In the genomic region with DNA sequence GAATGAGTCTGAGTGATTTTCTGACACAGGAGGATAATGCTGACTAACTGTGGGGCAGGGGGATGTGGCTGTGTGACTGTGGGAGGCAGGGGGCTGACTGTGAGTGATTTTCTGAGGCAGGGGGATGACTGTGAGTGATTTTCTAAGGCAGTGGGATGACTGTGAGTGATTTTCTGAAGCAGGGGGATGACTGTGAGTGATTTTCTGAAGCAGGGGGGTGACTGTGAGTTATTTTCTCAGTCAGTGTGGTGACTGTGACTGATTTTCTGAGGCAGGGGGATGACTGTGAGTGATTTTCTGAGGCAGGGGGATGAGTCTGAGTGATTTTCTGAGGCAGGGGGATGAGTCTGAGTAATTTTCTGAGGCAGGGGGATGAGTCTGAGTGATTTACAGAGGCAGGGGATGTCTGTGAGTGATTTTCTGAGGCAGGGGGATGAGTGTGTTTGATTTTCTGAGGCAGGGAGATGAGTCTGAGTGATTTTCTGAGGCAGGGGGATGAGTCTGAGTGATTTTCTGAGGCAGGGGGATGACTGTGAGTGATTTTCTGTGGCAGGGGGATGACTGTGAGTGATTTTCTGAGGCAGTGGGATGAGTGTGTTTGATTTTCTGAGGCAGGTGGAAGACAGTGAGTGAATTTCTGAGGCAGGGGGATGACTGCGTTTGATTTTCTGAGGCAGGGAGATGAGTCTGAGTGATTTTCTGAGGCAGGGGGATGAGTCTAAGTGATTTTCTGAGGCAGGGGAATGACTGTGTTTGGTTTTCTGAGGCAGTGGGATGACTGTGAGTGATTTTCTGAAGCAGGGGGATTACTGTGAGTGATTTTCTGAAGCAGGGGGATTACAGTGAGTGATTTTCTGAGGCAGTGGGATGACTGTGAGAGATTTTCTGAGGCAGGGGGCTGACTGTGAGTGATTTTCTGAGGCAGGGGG, we compare ENCODE assay signal across 8 mouse cellular contexts. TPM values are rescaled to one million over a fixed set of nuclear protein-coding genes. Genes with fewer than 3 reads are reported as not detected.
DNase-seq lines count a peak whose midpoint lies in the region; ATAC-seq lines count a peak whose summit lies in the region.
"Not testable (repeated sequence)": the region's sequence is repeated elsewhere in the genome, so short reads cannot be mapped to it uniquely, and the experiment has no call there.

No protein-coding gene starts in this region.

- not testable (repeated sequence) for H3K4me2 ChIP-seq in forebrain, embryonic 16.5 days (ENCODE audit: low read length); lung, embryonic 16.5 days (ENCODE audit: low read depth, low read length); neural tube, embryonic 12.5 days (replicated peaks)

- not testable (repeated sequence) for H3K9ac ChIP-seq in forebrain, embryonic 16.5 days (replicated peaks; ENCODE audit: low read depth, low read length); lung, embryonic 16.5 days (ENCODE audit: low read length); neural tube, embryonic 12.5 days

- peak; percentile 63 for ATAC-seq in common myeloid progenitor, adult 5-6 weeks (replicated peaks; ENCODE audit: low read depth, poor library complexity, severe bottlenecking)
- ATAC-seq in forebrain, embryonic 16.5 days: peak; percentile 45; the same call in 1 of the 2 replicates
- peak; percentile 73 to 81 for ATAC-seq in hematopoietic stem cell, adult 5-6 weeks (replicated peaks in 1 of 2; ENCODE audit: insufficient read depth in 1 of 2, low FRiP score in 2 of 2, low TSS enrichment in 1 of 2, low read depth in 1 of 2, poor library complexity in 2 of 2, severe bottlenecking in 2 of 2)
- peak; percentile 67 for ATAC-seq in lung, embryonic 16.5 days (ENCODE audit: low read depth)
- peak; percentile 68; the same call in 1 of the 2 replicates for ATAC-seq in neural tube, embryonic 12.5 days (ENCODE audit: low FRiP score, low read depth)

- WGBS in forebrain, embryonic 16.5 days: 23% methylated on average over 1 of the region's 1 CpGs
- WGBS in lung, embryonic 16.5 days: 16% methylated on average over 1 of the region's 1 CpGs
- 19% methylated on average over 1 of the region's 1 CpGs for WGBS in neural tube, embryonic 12.5 days

- not testable (repeated sequence) for H3K27me3 ChIP-seq in forebrain, embryonic 16.5 days (replicated peaks; ENCODE audit: control insufficient read depth, insufficient read depth, low read length); lung, embryonic 16.5 days (ENCODE audit: control insufficient read depth, insufficient read depth, low read depth, low read length); neural tube, embryonic 12.5 days (replicated peaks)

- H3K4me3 ChIP-seq in forebrain, embryonic 16.5 days (replicated peaks; ENCODE audit: low read length); lung, embryonic 16.5 days (ENCODE audit: low read length); neural tube, embryonic 12.5 days: not testable (repeated sequence)

- peak; percentile 15 for DNase-seq in ES-CJ7 (ENCODE audit: low read depth, low spot score)
- peak; percentile 36 for DNase-seq in kidney, postnatal 10 days
- peak; percentile 79 for DNase-seq in testis, postnatal 10 days (ENCODE audit: low spot score)

- H3K27ac ChIP-seq in forebrain, embryonic 16.5 days (ENCODE audit: low read length); lung, embryonic 16.5 days (ENCODE audit: low read length); neural tube, embryonic 12.5 days: not testable (repeated sequence)

- H3K9me3 ChIP-seq in forebrain, embryonic 16.5 days (ENCODE audit: control insufficient read depth, low read length); lung, embryonic 16.5 days (ENCODE audit: control insufficient read depth, low read length); neural tube, embryonic 12.5 days: not testable (repeated sequence)

- not testable (repeated sequence) for H3K4me1 ChIP-seq in forebrain, embryonic 16.5 days (replicated peaks; ENCODE audit: control insufficient read depth, insufficient read depth, low read length); lung, embryonic 16.5 days (replicated peaks; ENCODE audit: control insufficient read depth, insufficient read depth, low read length); neural tube, embryonic 12.5 days

- H3K36me3 ChIP-seq in forebrain, embryonic 16.5 days (ENCODE audit: control insufficient read depth, insufficient read depth); lung, embryonic 16.5 days (ENCODE audit: control insufficient read depth, insufficient read depth, low read length); neural tube, embryonic 12.5 days: not testable (repeated sequence)

RNA-seq across cellular contexts. Expression of a gene that starts 56.0 kb away (rescaled TPM):
- total RNA-seq in common myeloid progenitor, adult 5-6 weeks (2017): 15.8 and 24.8 TPM in 2 replicates
- polyA plus RNA-seq in forebrain, embryonic 16.5 days (2015; fragmentation: Nextera tagmentation; extraction: Ambion mirVana): 10.8 and 11.4 TPM in 2 replicates
- total RNA-seq in hematopoietic stem cell, adult 5-6 weeks (2017): 26.1 and 41.5 TPM in 2 replicates
- polyA plus RNA-seq in lung, embryonic 16.5 days (2015; fragmentation: Nextera tagmentation; extraction: Ambion mirVana): 11.2 and 11.5 TPM in 2 replicates
- polyA plus RNA-seq in neural tube, embryonic 12.5 days (2016; fragmentation: Nextera tagmentation; extraction: Ambion mirVana): 7.1 and 8.8 TPM in 2 replicates

Comparison
In these comparisons a context has a peak if more than half of its experiments do, and no peak if none do; other contexts are left out.
1. DNase-seq: peak in every context shown above with its lines; median percentile 79 in testis, postnatal 10 days; 36 in kidney, postnatal 10 days; 15 in ES-CJ7.